Mouse (Mus musculus): ENCODE results near the gene Mien1.

DNA sequence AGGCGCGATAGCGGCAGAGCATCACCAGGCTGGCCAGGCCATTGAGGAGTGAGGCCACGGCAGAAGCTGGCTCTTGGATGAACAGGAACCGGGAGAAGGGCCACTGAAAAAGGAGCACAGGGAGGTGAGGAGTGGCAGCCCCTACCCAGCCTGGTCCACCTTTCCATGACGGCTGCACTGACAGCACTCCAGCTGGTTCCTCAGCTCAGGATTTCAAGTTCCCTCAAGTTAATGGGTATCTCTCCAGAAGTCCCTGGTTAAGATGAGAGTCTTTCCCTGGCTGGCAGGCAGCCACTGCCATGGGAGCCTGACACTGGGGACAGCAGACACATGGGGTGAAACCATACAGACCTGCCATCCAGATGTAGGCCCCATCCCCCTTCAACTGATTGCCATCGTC is 40.8 kb downstream of the Mien1 start:
- no peak for TF ChIP-seq CTCF (IDR thresholded peaks at IDR 0.05; ENCODE audit: low read depth)
- TF ChIP-seq EP300 (IDR thresholded peaks at IDR 0.05; ENCODE audit: low read depth), result no peak

All from liver, postnatal 0 days (tissue).